In the genomic region with DNA sequence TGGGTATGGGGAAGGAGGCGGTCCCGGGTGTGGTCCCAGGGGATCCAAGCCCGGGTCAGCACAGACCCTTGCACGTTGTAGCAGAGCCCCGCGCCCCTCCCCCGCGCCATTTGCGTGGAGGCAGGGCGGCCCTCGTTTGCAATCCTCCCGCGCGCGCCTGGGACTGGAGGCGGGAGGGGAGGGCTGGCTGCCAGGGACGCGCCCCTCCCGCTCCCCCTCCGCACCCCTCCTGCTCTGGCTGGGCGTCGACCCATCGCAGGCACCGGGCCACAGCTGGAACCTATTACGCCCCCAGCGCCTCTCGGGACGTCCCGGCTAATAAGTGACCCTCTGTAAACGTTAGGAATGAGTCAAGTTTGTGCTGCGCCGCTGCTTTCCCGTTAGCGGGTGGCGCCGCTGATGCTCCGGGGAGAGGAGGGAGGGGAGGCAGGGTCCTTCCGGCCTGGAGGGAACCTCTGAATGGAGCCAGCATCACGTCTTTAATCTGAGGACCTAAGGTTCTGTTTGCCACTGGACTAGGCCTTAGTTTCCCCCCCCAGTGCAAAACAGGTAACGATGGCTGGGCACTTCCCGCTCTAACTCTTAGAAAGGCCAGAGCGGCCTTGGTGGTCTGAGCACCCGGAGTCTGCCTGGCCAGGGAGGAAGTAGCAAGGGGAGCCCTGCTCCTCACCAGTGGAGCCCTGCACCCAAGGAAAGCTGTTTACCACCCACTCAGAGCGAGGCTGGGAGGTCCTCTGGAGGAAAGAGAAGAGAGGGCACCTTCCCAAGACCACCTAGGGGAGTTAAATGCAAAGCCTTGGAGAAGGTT, we compare ENCODE assay signal across 8 mouse cellular contexts. TPM values are rescaled to one million over a fixed set of nuclear protein-coding genes. Genes with fewer than 3 reads are reported as not detected.
A peak's percentile ranks its signal among the peaks of the same experiment; 100 is the strongest.
DNase-seq lines count a peak whose midpoint lies in the region; ATAC-seq and TF ChIP-seq lines count a peak whose summit lies in the region.

No protein-coding gene starts in this region.

- TF ChIP-seq POLR2A in olfactory bulb, adult 2 months (IDR thresholded peaks at IDR 0.05; ENCODE audit: insufficient read depth, low read depth, low read length): no peak

- 3% methylated on average over 44 of the region's 44 CpGs for WGBS in forebrain, embryonic 15.5 days
- 3% methylated on average over 44 of the region's 44 CpGs for WGBS in liver, embryonic 16.5 days (ENCODE audit: insufficient replicate concordance)
- 8% methylated on average over 42 of the region's 44 CpGs for WGBS in olfactory bulb, adult 2 months

- H3K36me3 ChIP-seq in forebrain, embryonic 15.5 days: no peaks in the 10 kb centered on the region
- H3K36me3 ChIP-seq in liver, embryonic 16.5 days (ENCODE audit: control insufficient read depth, insufficient read depth): no peaks in the 10 kb centered on the region

- peak overlapping the region; percentile 55 for H3K9ac ChIP-seq in forebrain, embryonic 15.5 days (replicated peaks)
- H3K9ac ChIP-seq in liver, embryonic 16.5 days (ENCODE audit: low read depth, low read length): no peak overlapping the region

- ATAC-seq in cerebellum, adult (ENCODE audit: insufficient number of reproducible peaks, low FRiP score, low TSS enrichment): no peak
- ATAC-seq in forebrain, embryonic 15.5 days (replicated peaks): peak; percentile 82
- peak; percentile 27; the same call in 1 of the 2 replicates for ATAC-seq in liver, embryonic 16.5 days (ENCODE audit: low read depth)

- TF ChIP-seq CTCF in olfactory bulb, adult 2 months (IDR thresholded peaks at IDR 0.05; ENCODE audit: insufficient read depth, low read depth, low read length): no peak

- H3K27ac ChIP-seq in forebrain, embryonic 15.5 days (replicated peaks): no peak overlapping the region
- H3K27ac ChIP-seq in liver, embryonic 16.5 days (ENCODE audit: low read length): no peak overlapping the region
- no peak overlapping the region for H3K27ac ChIP-seq in olfactory bulb, adult 2 months (ENCODE audit: insufficient read depth, low read depth, low read length)

- DNase-seq in cerebellum, adult 11 months: peak; percentile 12
- DNase-seq in heart, postnatal 14 days: peak; percentile 77 to 80
- peak; percentile 86 to 91 for DNase-seq in kidney, postnatal 4 days
- peak; percentile 79 to 86 for DNase-seq in urinary bladder, postnatal 4 days (ENCODE audit: low spot score in 2 of 2)

- H3K27me3 ChIP-seq in forebrain, embryonic 15.5 days: no peaks in the 10 kb centered on the region
- H3K27me3 ChIP-seq in liver, embryonic 16.5 days (ENCODE audit: control insufficient read depth, insufficient read depth, low read depth, low read length): peaks cover 10% of the 10 kb centered on the region

- peaks cover 11% of the 10 kb centered on the region for H3K4me1 ChIP-seq in forebrain, embryonic 15.5 days
- no peaks in the 10 kb centered on the region; the same call in 1 of the 2 replicates for H3K4me1 ChIP-seq in liver, embryonic 16.5 days (ENCODE audit: control insufficient read depth, low read depth, low read length)
- H3K4me1 ChIP-seq in olfactory bulb, adult 2 months (ENCODE audit: control insufficient read depth, insufficient read depth, low read length): peaks cover 15% of the 10 kb centered on the region

- intact Hi-C loops in heart, postnatal 14 days (cut with DNase I): loop anchor here (5.0 kb wide), 1 partner anchor 111 kb away; no protein-coding TSS in a partner anchor

- H3K4me2 ChIP-seq in forebrain, embryonic 15.5 days (replicated peaks): peak overlapping the region; percentile 90
- peak overlapping the region; percentile 31 for H3K4me2 ChIP-seq in liver, embryonic 16.5 days (ENCODE audit: low read depth, low read length)

- no peaks in the 10 kb centered on the region for H3K9me3 ChIP-seq in forebrain, embryonic 15.5 days
- H3K9me3 ChIP-seq in liver, embryonic 16.5 days (replicated peaks; ENCODE audit: control insufficient read depth, low read length): no peaks in the 10 kb centered on the region

- H3K4me3 ChIP-seq in forebrain, embryonic 15.5 days: peak overlapping the region; percentile 45
- no peak overlapping the region for H3K4me3 ChIP-seq in liver, embryonic 16.5 days (ENCODE audit: low read depth, low read length)
- H3K4me3 ChIP-seq in olfactory bulb, adult 2 months (ENCODE audit: insufficient read depth, low read depth, low read length): peak overlapping the region; percentile 39

RNA-seq across cellular contexts. Expression of gene Crocc2, which starts 8.2 kb away (rescaled TPM):
- polyA plus RNA-seq in forebrain, embryonic 15.5 days (2015; fragmentation: Nextera tagmentation; extraction: Ambion mirVana): 0.17 and 0.38 TPM in 2 replicates
- total RNA-seq in heart, postnatal 14 days (2021): under 1 TPM; 0.20 to 0.24 TPM
- 0.01 TPM in 1 of 2 replicates, not detected in the other for polyA plus RNA-seq in liver, embryonic 16.5 days (2015; fragmentation: Nextera tagmentation; extraction: Ambion mirVana)
- not detected in 2 replicates for polyA plus RNA-seq in olfactory bulb, adult 2 months (2012; ENCODE audit: insufficient read depth, insufficient read length, low replicate concordance, missing spikeins)

RNA-seq across cellular contexts. Expression of gene 2310007B03Rik, which starts 16.0 kb away (rescaled TPM):
- polyA plus RNA-seq in forebrain, embryonic 15.5 days (2015; fragmentation: Nextera tagmentation; extraction: Ambion mirVana): 0.17 and 0.20 TPM in 2 replicates
- not detected for total RNA-seq in heart, postnatal 14 days (2021)
- 0.11 and 0.32 TPM in 2 replicates for polyA plus RNA-seq in liver, embryonic 16.5 days (2015; fragmentation: Nextera tagmentation; extraction: Ambion mirVana)
- polyA plus RNA-seq in olfactory bulb, adult 2 months (2012; ENCODE audit: insufficient read depth, insufficient read length, low replicate concordance, missing spikeins): not detected in 2 replicates

RNA-seq across cellular contexts. Expression of gene Agxt, which starts 41.7 kb away (rescaled TPM):
- not detected in 2 replicates for polyA plus RNA-seq in forebrain, embryonic 15.5 days (2015; fragmentation: Nextera tagmentation; extraction: Ambion mirVana)
- total RNA-seq in heart, postnatal 14 days (2021): not detected
- 15.5 and 17.4 TPM in 2 replicates for polyA plus RNA-seq in liver, embryonic 16.5 days (2015; fragmentation: Nextera tagmentation; extraction: Ambion mirVana)
- polyA plus RNA-seq in olfactory bulb, adult 2 months (2012; ENCODE audit: insufficient read depth, insufficient read length, low replicate concordance, missing spikeins): not detected in 2 replicates

RNA-seq across cellular contexts. Expression of gene Sned1, which starts 58.9 kb away (rescaled TPM):
- 3.7 and 3.9 TPM in 2 replicates for polyA plus RNA-seq in forebrain, embryonic 15.5 days (2015; fragmentation: Nextera tagmentation; extraction: Ambion mirVana)
- total RNA-seq in heart, postnatal 14 days (2021): 10 to 100 TPM; 16.2 to 19.0 TPM
- 0.19 and 0.29 TPM in 2 replicates for polyA plus RNA-seq in liver, embryonic 16.5 days (2015; fragmentation: Nextera tagmentation; extraction: Ambion mirVana)
- not detected in 2 replicates for polyA plus RNA-seq in olfactory bulb, adult 2 months (2012; ENCODE audit: insufficient read depth, insufficient read length, low replicate concordance, missing spikeins)

Comparison
In these comparisons a context has a peak if more than half of its experiments do, and no peak if none do; other contexts are left out.
1. DNase-seq: peak in every context shown above with its lines; median percentile 88 in kidney, postnatal 4 days; 82 in urinary bladder, postnatal 4 days; 78 in heart, postnatal 14 days; 12 in cerebellum, adult 11 months.
2. RNA of gene Agxt, which starts 41.7 kb away (polyA plus RNA-seq): 15.5 to 17.4 TPM in liver, embryonic 16.5 days; not detected in forebrain, embryonic 15.5 days and not detected in olfactory bulb, adult 2 months; every median in the first group is over 10 times any median in the second.